Mouse (Mus musculus) embryonic fibroblast, embryonic 13.5 days (primary cell): ENCODE data around the gene Olfr1532-ps1.
"Not testable (repeated sequence)": the region's sequence is repeated elsewhere in the genome, so short reads cannot be mapped to it uniquely, and the experiment has no call there.

Source experiments
- CTCF ChIP-seq: IDR thresholded peaks from 2 replicates; pipeline ENCODE4 v1.5.1; 2011; ENCODE audit warnings: mild to moderate bottlenecking, control low read depth, low read length, moderate library complexity, borderline replicate concordance; ENCODE audit not compliant: insufficient read depth
- POLR2A ChIP-seq: IDR thresholded peaks from 2 replicates; pipeline ENCODE4 v1.6.1; 2011; ENCODE audit warnings: low read depth, mild to moderate bottlenecking, control low read depth, low read length, moderate library complexity

DNA sequence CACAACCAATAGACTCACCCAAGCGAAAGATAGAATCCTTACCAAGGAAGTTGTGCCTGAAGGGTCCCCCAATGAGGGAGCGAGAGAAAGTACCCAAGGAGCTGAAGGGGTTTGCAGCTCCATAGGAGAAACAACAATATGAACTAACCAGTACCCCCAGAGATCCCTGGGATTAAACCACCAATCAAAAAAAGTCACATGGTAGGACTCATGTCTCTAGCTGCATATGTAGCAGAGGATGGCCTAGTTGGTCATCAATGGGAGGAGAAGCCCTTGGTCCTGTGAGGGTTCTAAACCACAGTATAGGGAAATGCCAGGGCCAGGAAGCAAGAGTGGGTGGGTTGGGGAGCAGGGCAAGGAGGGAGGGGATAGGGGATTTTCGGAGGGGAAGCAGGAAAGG, 6.7 kb upstream of the Olfr1532-ps1 start, which contains the start of gene Olfr707:
- TF ChIP-seq POLR2A, CTCF: not testable (repeated sequence)
